15 mouse cellular contexts compared by ENCODE assay signal in genomic region chr2:129211255-129211654, GRCm38 (mm10). TPM values are rescaled to one million over a fixed set of nuclear protein-coding genes. Genes with fewer than 3 reads are reported as not detected.
DNase-seq lines count a peak whose midpoint lies in the region; ATAC-seq and TF ChIP-seq lines count a peak whose summit lies in the region.
"Had no signal": no experiment of that assay in that cellular context is flagged by ENCODE, and none has a peak within 500 bp of the region (broad histone marks: within the 10 kb centered on the region; RNA-seq: fewer than 3 reads in every experiment).

No protein-coding gene starts in this region.

- no peak for TF ChIP-seq CTCF in kidney, adult 2 months (conservative IDR thresholded peaks at IDR 0.05; ENCODE audit: insufficient read depth, insufficient read length, low read depth, low read length)
- peak; percentile 37 for TF ChIP-seq CTCF in lung, postnatal 0 days (IDR thresholded peaks at IDR 0.05)
- TF ChIP-seq CTCF in embryonic fibroblast, embryonic 13.5 days (IDR thresholded peaks at IDR 0.05; ENCODE audit: borderline replicate concordance, insufficient read depth, low read length), result no peak

- H3K4me1 ChIP-seq in kidney, adult 2 months (ENCODE audit: control insufficient read depth, insufficient read depth, low read length), result peaks cover 11% of the 10 kb centered on the region; the same call in 1 of the 2 replicates
- no peaks in the 10 kb centered on the region for H3K4me1 ChIP-seq in kidney, embryonic 15.5 days
- no peaks in the 10 kb centered on the region; the same call in 1 of the 2 replicates for H3K4me1 ChIP-seq in lung, postnatal 0 days (ENCODE audit: insufficient read depth, low read depth, low read length)
- H3K4me1 ChIP-seq in embryonic fibroblast, embryonic 13.5 days (ENCODE audit: control insufficient read depth, insufficient read depth, low read length), result peaks cover 10% of the 10 kb centered on the region
- H3K4me1 ChIP-seq: limb, embryonic 15.5 days had no signal

- H3K36me3 ChIP-seq in kidney, adult 2 months (ENCODE audit: control insufficient read depth, insufficient read depth, low read length), result peaks cover 9% of the 10 kb centered on the region
- H3K36me3 ChIP-seq in kidney, embryonic 15.5 days, result peaks cover 68% of the 10 kb centered on the region
- H3K36me3 ChIP-seq in lung, postnatal 0 days (ENCODE audit: insufficient read depth, low read length), result peaks cover 29% of the 10 kb centered on the region

- 71% methylated on average over 4 of the region's 4 CpGs for WGBS in kidney, adult 2 months
- 76% methylated on average over 4 of the region's 4 CpGs for WGBS in kidney, embryonic 15.5 days
- WGBS in lung, postnatal 0 days, result 66% methylated on average over 4 of the region's 4 CpGs

- no peak overlapping the region for H3K27ac ChIP-seq in kidney, adult 2 months (ENCODE audit: insufficient read depth, low read depth, low read length)
- H3K27ac ChIP-seq in kidney, embryonic 15.5 days, result no peak overlapping the region
- H3K27ac ChIP-seq in lung, postnatal 0 days (ENCODE audit: low read length), result no peak overlapping the region
- 0 out of 2 replicates have a peak overlapping the region, but pooled peaks have one; percentile 1 for H3K27ac ChIP-seq in embryonic fibroblast, embryonic 13.5 days (ENCODE audit: insufficient read depth, low read length)
- H3K27ac ChIP-seq: limb, embryonic 15.5 days had no signal

- ATAC-seq in kidney, embryonic 15.5 days (replicated peaks; ENCODE audit: low FRiP score), result no peak
- no peak for ATAC-seq in lung, postnatal 0 days
- ATAC-seq: activated CD4-positive, CD25-positive, alpha-beta regulatory T cell, adult 4 months had no signal

- H3K27me3 ChIP-seq in kidney, adult 2 months (replicated peaks; ENCODE audit: control insufficient read depth, insufficient read depth, low read length), result no peaks in the 10 kb centered on the region
- H3K27me3 ChIP-seq in kidney, embryonic 15.5 days, result no peaks in the 10 kb centered on the region
- H3K27me3 ChIP-seq in lung, postnatal 0 days (replicated peaks; ENCODE audit: insufficient read depth, low read length), result no peaks in the 10 kb centered on the region
- H3K27me3 ChIP-seq: limb, embryonic 15.5 days had no signal

- no peak overlapping the region for H3K4me2 ChIP-seq in kidney, embryonic 15.5 days
- H3K4me2 ChIP-seq in lung, postnatal 0 days (replicated peaks; ENCODE audit: low read depth, low read length), result no peak overlapping the region
- H3K4me2 ChIP-seq: limb, embryonic 15.5 days had no signal

- no peak for TF ChIP-seq EP300 in lung, postnatal 0 days (IDR thresholded peaks at IDR 0.05)

- no peaks in the 10 kb centered on the region for H3K9me3 ChIP-seq in kidney, embryonic 15.5 days (replicated peaks)
- no peaks in the 10 kb centered on the region for H3K9me3 ChIP-seq in lung, postnatal 0 days (ENCODE audit: low read length)
- H3K9me3 ChIP-seq: limb, embryonic 15.5 days had no signal

- no peak overlapping the region for H3K9ac ChIP-seq in kidney, embryonic 15.5 days
- no peak overlapping the region for H3K9ac ChIP-seq in lung, postnatal 0 days (replicated peaks; ENCODE audit: low read depth)
- H3K9ac ChIP-seq: limb, embryonic 15.5 days had no signal

- peak; percentile 40 to 43 for DNase-seq in cerebellum, postnatal 10 days
- DNase-seq in cerebellum, adult 8-10 months, result no peak
- DNase-seq in kidney, adult 2 months, result peak; percentile 33
- no peak for DNase-seq in lung, postnatal 0 days (ENCODE audit: low spot score)
- DNase-seq in lung, postnatal 14 days, result no peak
- no peak for DNase-seq in adrenal gland, adult 18-20 months (ENCODE audit: low spot score in 2 of 2)
- DNase-seq: adrenal gland, postnatal 36 days; gastrocnemius, postnatal 25 days; right cerebral cortex, adult 18-20 months; spleen, adult 18-20 months; thymus, postnatal 4 days had no signal

- TF ChIP-seq POLR2A in kidney, adult 2 months (IDR thresholded peaks at IDR 0.05; ENCODE audit: low read depth, low read length), result no peak
- TF ChIP-seq POLR2A in embryonic fibroblast, embryonic 13.5 days (IDR thresholded peaks at IDR 0.05; ENCODE audit: low read depth, low read length), result no peak

- H3K4me3 ChIP-seq in kidney, adult 2 months (ENCODE audit: insufficient read depth, low read depth, low read length), result no peak overlapping the region
- no peak overlapping the region for H3K4me3 ChIP-seq in kidney, embryonic 15.5 days (replicated peaks)
- H3K4me3 ChIP-seq in lung, postnatal 0 days (ENCODE audit: low read depth, low read length), result no peak overlapping the region
- no peak overlapping the region for H3K4me3 ChIP-seq in embryonic fibroblast, embryonic 13.5 days (ENCODE audit: insufficient read depth, low read length)
- H3K4me3 ChIP-seq: limb, embryonic 15.5 days had no signal

RNA-seq across cellular contexts. Expression of gene Slc20a1, which starts 12.7 kb away (rescaled TPM):
- polyA plus RNA-seq in kidney, adult 2 months (2012; rRNA removed), result 14.0 and 14.7 TPM in 2 replicates
- polyA plus RNA-seq in kidney, embryonic 15.5 days (2015; fragmentation: Nextera tagmentation; extraction: Ambion mirVana), result 28.1 and 30.2 TPM in 2 replicates
- 10.0 and 10.5 TPM in 2 replicates for polyA plus RNA-seq in lung, postnatal 0 days (2015; fragmentation: Nextera tagmentation; extraction: Ambion mirVana)
- polyA plus RNA-seq in embryonic fibroblast, embryonic 13.5 days (2011; ENCODE audit: insufficient read length, low read depth, missing spikeins), result 141 and 186 TPM in 2 replicates
- total RNA-seq in adrenal gland, adult 18-20 months (2021), result 10 to 100 TPM; 14.1 to 19.4 TPM

Comparison
In these comparisons a context has a peak if more than half of its experiments do, and no peak if none do; other contexts are left out.
1. DNase-seq: peak in cerebellum, postnatal 10 days (2 of 2) and kidney, adult 2 months (single experiment); none in cerebellum, adult 8-10 months (single experiment), lung, postnatal 0 days (single experiment), lung, postnatal 14 days (single experiment) and adrenal gland, adult 18-20 months (0 of 2).